Mouse (Mus musculus) kidney, postnatal 0 days (tissue): Measurements from ENCODE around the gene Slc22a12. TPM values are rescaled to one million over a fixed set of nuclear protein-coding genes. Genes with fewer than 3 reads are reported as not detected.
A peak's percentile ranks its signal among the peaks of the same experiment; 100 is the strongest.

Experiments used
- ATAC-seq: fragments of 200-750 bp; cut with Nextera tagmentation; replicated peaks from 2 replicates; pipeline ENCODE4 v1.8.0; 2017; ENCODE audit warnings: low read depth, moderate number of reproducible peaks, moderate TSS enrichment, moderate library complexity; ENCODE audit not compliant: low FRiP score
- DNase-seq: peaks from one replicate; pipeline ENCODE4 v3.0.0-alpha.2; 2016; ENCODE audit warnings: low spot score
- H3K27ac ChIP-seq: fragments of 300-500 bp; sonication (generic); 2 replicates; pipeline ENCODE4 v1.5.1; 2014; ENCODE audit warnings: mild to moderate bottlenecking
- H3K27me3 ChIP-seq: fragments of 300-500 bp; sonication (generic); 2 replicates; pipeline ENCODE4 v1.6.1; 2014; ENCODE audit warnings: low read length, mixed read lengths; ENCODE audit not compliant: insufficient read depth
- H3K36me3 ChIP-seq: fragments of 300-500 bp; sonication (generic); 2 replicates; pipeline ENCODE4 v1.6.1; 2014; ENCODE audit warnings: low read length, mixed read lengths; ENCODE audit not compliant: insufficient read depth
- H3K4me1 ChIP-seq: fragments of 300-500 bp; sonication (generic); replicated peaks from 2 replicates; pipeline ENCODE4 v1.6.1; 2014; ENCODE audit warnings: antibody characterized with exemption, low read length, mixed read lengths; ENCODE audit not compliant: insufficient read depth
- H3K4me2 ChIP-seq: fragments of 300-500 bp; sonication (generic); 2 replicates; pipeline ENCODE4 v1.6.1; 2014; ENCODE audit warnings: mild to moderate bottlenecking, low read length, moderate library complexity, mixed read lengths
- H3K4me3 ChIP-seq: fragments of 300-500 bp; sonication (generic); replicated peaks from 2 replicates; pipeline ENCODE4 v1.5.1; 2014; ENCODE audit warnings: low read depth, low read length
- H3K9ac ChIP-seq: fragments of 300-500 bp; sonication (generic); 2 replicates; pipeline ENCODE4 v1.6.1; 2014; ENCODE audit warnings: low read depth, low read length
- H3K9me3 ChIP-seq: fragments of 300-500 bp; sonication (generic); replicated peaks from 2 replicates; pipeline ENCODE4 v1.6.1; 2016; ENCODE audit warnings: low read length, inconsistent platforms, mixed read lengths
- CTCF ChIP-seq: IDR thresholded peaks from 2 replicates; pipeline ENCODE4 v1.5.1; 2016; ENCODE audit warnings: antibody characterized with exemption, low read depth, mild to moderate bottlenecking, moderate library complexity
- WGBS: fragments of 180-500 bp; shearing (Covaris S2); extraction: QIAGEN DNeasy Blood & Tissue Kit; methylation state at CpG from one replicate; pipeline ENCODE4 v1.1.7; 2014; 5-methylcytosine and 5-hydroxymethylcytosine counted together
- polyA plus RNA-seq: library from polyadenylated mRNA; unstranded; fragments of >200 nt; fragmentation: Nextera tagmentation; extraction: Ambion mirVana; gene quantifications from 2 replicates; pipeline ENCODE4 v1.2.1, GENCODE M21; 2015

Slc22a12 gene
- polyA plus RNA-seq, result 21.8 and 31.4 TPM in 2 replicates

- H3K4me1 ChIP-seq, result no peaks in the 10 kb centered on the region
- H3K27ac ChIP-seq, result peak within 1 kb of the TSS; percentile 78
- H3K4me3 ChIP-seq, result no peak within 1 kb of the TSS
- no peaks in the 10 kb centered on the region for H3K36me3 ChIP-seq
- peak within 1 kb of the TSS; percentile 35; the same call in 1 of the 2 replicates for H3K9ac ChIP-seq
- DNase-seq (no peak), ATAC-seq (no peak; the same call in 1 of the 2 replicates)
- TF ChIP-seq CTCF, result no peak
- H3K9me3 ChIP-seq, result no peaks in the 10 kb centered on the region
- H3K4me2 ChIP-seq, result 0 out of 2 replicates have a peak within 1 kb of the TSS, but pooled peaks have one; percentile 7
- WGBS, result 65% methylated on average over 16 of the region's 16 CpGs
- no peaks in the 10 kb centered on the region for H3K27me3 ChIP-seq
Observed at GRCm38 (mm10) chr19:6542367-6543034, at the start of gene Slc22a12. Gene Slc22a12 (minus strand): TSS chr19:6543032.

- TF ChIP-seq CTCF, result no peak
- H3K4me2 ChIP-seq, result no peak overlapping the region
- H3K27ac ChIP-seq, result no peak overlapping the region
- WGBS, result 29% methylated on average over 4 of the region's 4 CpGs
- ATAC-seq, result no peak
- no peak for DNase-seq
- no peak overlapping the region for H3K9ac ChIP-seq
- H3K4me3 ChIP-seq, result no peak overlapping the region
- no peaks in the 10 kb centered on the region for H3K36me3 ChIP-seq
- no peaks in the 10 kb centered on the region for H3K9me3 ChIP-seq
- no peaks in the 10 kb centered on the region for H3K4me1 ChIP-seq
- no peaks in the 10 kb centered on the region for H3K27me3 ChIP-seq
Observed at GRCm38 (mm10) chr19:6572001-6572400, 29.2 kb upstream of the Slc22a12 start.

- DNase-seq (no peak), ATAC-seq (no peak)
- H3K27ac ChIP-seq, result no peak overlapping the region
- no peak for TF ChIP-seq CTCF
- H3K27me3 ChIP-seq, result no peaks in the 10 kb centered on the region
- H3K9me3 ChIP-seq, result no peaks in the 10 kb centered on the region
- 77% methylated on average over 5 of the region's 5 CpGs for WGBS
- H3K9ac ChIP-seq, result no peak overlapping the region
- H3K36me3 ChIP-seq, result no peaks in the 10 kb centered on the region
- no peaks in the 10 kb centered on the region for H3K4me1 ChIP-seq
- H3K4me2 ChIP-seq, result no peak overlapping the region
- H3K4me3 ChIP-seq, result no peak overlapping the region
Observed at GRCm38 (mm10) chr19:6571476-6571875, 28.6 kb upstream of the Slc22a12 start.

GRCm38 (mm10) chr19:6569561-6569960 lies 26.7 kb upstream of the Slc22a12 start:
- no peak overlapping the region for H3K9ac ChIP-seq
- no peaks in the 10 kb centered on the region for H3K27me3 ChIP-seq
- no peak for DNase-seq
- no peak overlapping the region for H3K4me2 ChIP-seq
- no peak overlapping the region for H3K27ac ChIP-seq
- TF ChIP-seq CTCF, result no peak
- WGBS, result 44% methylated on average over 5 of the region's 5 CpGs
- H3K36me3 ChIP-seq, result no peaks in the 10 kb centered on the region
- H3K9me3 ChIP-seq, result no peaks in the 10 kb centered on the region
- no peaks in the 10 kb centered on the region for H3K4me1 ChIP-seq
- no peak for ATAC-seq
- no peak overlapping the region for H3K4me3 ChIP-seq

GRCm38 (mm10) chr19:6569021-6569420 lies 26.2 kb upstream of the Slc22a12 start:
- WGBS, result 73% methylated on average over 5 of the region's 5 CpGs
- H3K27me3 ChIP-seq, result no peaks in the 10 kb centered on the region
- H3K4me1 ChIP-seq, result no peaks in the 10 kb centered on the region
- H3K9ac ChIP-seq, result no peak overlapping the region
- ATAC-seq (no peak), DNase-seq (no peak)
- no peak overlapping the region for H3K4me2 ChIP-seq
- no peak overlapping the region for H3K4me3 ChIP-seq
- no peak for TF ChIP-seq CTCF
- H3K9me3 ChIP-seq, result no peaks in the 10 kb centered on the region
- H3K27ac ChIP-seq, result no peak overlapping the region
- no peaks in the 10 kb centered on the region for H3K36me3 ChIP-seq

- WGBS, result 90% methylated on average over 2 of the region's 2 CpGs
- Histone ChIP-seq H3K4me1 (no peaks in the 10 kb centered on the region), H3K36me3 (no peaks in the 10 kb centered on the region), H3K27ac (no peak overlapping the region), H3K4me3 (no peak overlapping the region), H3K27me3 (no peaks in the 10 kb centered on the region), H3K9me3 (no peaks in the 10 kb centered on the region), H3K9ac (no peak overlapping the region), H3K4me2 (no peak overlapping the region)
- no peak for TF ChIP-seq CTCF
- DNase-seq (no peak), ATAC-seq (no peak)
Observed at GRCm38 (mm10) chr19:6566450-6566849, 23.6 kb upstream of the Slc22a12 start.

GRCm38 (mm10) chr19:6565136-6565535 lies 22.3 kb upstream of the Slc22a12 start:
- TF ChIP-seq CTCF, result no peak
- H3K27ac ChIP-seq, result no peak overlapping the region
- no peaks in the 10 kb centered on the region for H3K4me1 ChIP-seq
- 86% methylated on average over 6 of the region's 6 CpGs for WGBS
- H3K4me2 ChIP-seq, result no peak overlapping the region
- no peaks in the 10 kb centered on the region for H3K36me3 ChIP-seq
- H3K9ac ChIP-seq, result no peak overlapping the region
- H3K27me3 ChIP-seq, result no peaks in the 10 kb centered on the region
- DNase-seq (no peak), ATAC-seq (no peak)
- H3K9me3 ChIP-seq, result no peaks in the 10 kb centered on the region
- no peak overlapping the region for H3K4me3 ChIP-seq
